Mouse (Mus musculus): ENCODE results near the gene Gm853.
"Not testable (repeated sequence)": the region's sequence is repeated elsewhere in the genome, so short reads cannot be mapped to it uniquely, and the experiment has no call there.

The Gm853 gene

DNA sequence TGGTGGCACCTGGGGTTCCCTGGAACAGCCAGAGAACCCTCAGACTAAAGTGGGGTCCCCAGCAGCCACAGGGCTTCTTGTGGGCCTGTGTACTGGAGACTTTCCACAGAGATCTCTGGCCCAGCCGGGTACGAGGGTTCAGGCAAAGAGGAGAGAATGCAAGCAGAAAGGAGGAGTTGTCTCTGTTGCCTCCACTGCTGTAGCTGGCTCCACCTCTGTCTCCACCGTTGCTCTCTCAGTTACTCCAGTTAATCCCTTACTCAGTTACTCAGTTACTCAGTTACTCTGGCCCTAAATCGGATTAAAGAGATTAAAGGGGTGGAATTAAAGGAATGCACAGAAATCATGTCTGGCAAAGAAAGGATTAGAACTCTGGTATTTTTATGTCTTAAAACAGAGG, at the start of gene Gm853:
Gene Gm853 (minus strand): TSS at position 223 of the 400 bp plus-strand sequence.
- no peak for DNase-seq (ENCODE audit: low spot score in 2 of 2)

DNA sequence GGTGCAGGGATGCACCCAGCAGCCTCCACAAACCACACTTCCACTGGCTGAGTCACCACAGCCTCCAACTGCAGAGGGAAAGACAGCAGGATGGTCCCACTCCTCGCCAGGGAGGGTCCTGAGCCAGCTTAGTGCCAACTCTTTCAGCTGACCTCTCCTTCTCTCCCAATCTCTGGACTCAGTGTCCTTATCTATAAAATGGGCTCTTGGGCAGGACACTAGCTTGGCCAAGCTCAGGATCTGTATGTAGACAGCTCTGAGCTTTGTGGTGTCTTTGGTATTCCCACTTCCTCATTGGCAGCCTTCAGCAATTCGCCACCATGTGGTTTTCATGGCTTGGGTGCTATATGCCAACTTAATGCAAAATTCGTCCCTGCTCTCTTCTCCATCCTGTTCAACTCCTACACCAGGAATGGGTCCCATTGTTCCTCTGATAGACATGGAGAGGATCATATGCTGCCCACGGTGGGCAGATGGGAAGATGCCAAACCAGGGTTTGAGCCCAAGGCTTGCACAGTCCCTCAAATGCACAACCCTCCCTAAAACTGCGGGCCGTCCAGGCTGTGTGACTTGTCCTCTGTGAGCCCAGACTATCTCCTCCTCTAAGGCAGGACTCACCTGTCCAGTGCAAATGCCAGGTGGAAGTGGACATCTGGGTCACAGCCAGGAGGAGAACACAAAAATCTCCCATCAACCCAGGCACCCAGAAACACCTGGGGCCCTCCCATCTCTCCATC, 48.6 kb upstream of the Gm853 start:
- no peak for DNase-seq (ENCODE audit: low spot score in 2 of 2)

DNA sequence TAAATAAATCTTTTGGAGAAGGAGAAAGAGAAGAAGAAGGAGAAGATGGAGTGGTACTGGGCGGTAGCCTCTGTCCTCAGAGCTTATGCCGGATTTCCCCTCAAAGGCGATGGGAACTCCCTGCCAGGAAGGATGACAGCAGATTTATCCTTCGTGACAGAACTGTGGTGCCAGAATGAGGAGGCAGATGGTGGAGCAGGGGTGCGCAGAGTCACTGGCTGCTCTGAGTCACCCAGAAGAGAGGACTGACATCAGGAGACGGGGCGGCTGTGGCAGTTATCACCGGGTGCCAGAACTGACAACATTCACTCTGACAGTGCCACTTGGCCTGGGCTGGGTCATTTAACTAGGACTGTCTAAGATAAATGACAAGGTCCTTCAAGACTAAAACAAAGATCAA, 47.9 kb upstream of the Gm853 start:
- peak; percentile 50 to 56 for DNase-seq (ENCODE audit: low spot score in 2 of 2)

DNA sequence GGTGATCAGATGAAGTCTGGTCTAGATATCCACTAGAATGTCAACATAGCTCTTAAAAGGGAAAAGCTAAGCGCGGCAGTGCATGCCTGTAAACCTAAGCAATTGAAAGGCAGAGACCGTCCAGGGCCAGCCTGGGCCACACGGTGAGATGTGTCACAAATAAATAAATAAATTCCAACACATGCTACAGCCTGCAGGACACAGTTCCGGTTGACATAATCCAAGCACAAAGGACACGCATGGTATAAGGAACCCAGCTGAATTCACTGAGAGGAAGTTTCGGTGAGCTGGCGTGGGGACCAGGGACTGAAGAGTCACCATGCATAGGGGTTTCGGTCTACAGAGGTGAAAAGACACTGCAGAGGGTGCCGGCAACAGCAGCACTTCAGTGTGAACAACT, 46.5 kb upstream of the Gm853 start:
- DNase-seq (ENCODE audit: low spot score in 2 of 2): no peak

DNA sequence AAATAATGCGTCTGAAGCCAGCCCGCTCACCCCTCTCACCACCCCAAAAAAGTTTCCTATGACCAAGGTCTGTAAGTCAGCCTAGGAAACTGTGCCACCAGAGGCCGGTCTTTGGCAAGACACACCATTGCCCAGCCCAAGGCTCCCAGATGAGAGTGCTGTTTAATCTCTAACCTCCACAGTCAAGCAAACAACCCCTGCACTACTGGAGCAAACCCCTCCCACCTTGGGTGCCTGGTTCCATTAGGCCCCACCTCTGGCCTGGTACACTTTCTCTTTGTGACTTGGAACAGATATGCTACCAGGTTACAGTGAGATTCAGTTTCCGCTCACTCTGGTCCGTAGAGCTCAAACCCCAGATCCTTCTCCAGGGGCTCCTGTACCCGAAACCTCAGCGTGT, 44.9 kb upstream of the Gm853 start:
- DNase-seq (ENCODE audit: low spot score in 2 of 2): no peak

DNA sequence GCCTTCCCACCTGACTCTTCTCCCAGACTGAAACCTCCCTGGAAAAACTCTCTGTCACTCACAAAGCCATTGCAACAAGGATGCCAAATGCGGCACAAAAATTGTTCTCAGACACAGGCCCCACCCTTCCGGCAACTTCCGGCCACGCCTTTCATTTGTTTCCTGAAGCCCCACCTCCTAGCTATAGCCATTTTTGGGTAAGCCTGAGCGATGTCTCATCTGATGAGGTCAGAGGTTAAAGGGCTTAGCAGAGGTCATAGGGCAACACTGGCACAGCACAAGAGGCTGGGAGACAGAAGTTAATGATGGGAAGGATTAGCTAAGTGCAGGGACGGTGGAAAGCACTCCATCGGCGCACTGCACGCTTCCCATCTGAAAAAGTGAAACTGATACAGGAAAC, 44.4 kb upstream of the Gm853 start:
- DNase-seq (ENCODE audit: low spot score in 2 of 2): no peak

DNA sequence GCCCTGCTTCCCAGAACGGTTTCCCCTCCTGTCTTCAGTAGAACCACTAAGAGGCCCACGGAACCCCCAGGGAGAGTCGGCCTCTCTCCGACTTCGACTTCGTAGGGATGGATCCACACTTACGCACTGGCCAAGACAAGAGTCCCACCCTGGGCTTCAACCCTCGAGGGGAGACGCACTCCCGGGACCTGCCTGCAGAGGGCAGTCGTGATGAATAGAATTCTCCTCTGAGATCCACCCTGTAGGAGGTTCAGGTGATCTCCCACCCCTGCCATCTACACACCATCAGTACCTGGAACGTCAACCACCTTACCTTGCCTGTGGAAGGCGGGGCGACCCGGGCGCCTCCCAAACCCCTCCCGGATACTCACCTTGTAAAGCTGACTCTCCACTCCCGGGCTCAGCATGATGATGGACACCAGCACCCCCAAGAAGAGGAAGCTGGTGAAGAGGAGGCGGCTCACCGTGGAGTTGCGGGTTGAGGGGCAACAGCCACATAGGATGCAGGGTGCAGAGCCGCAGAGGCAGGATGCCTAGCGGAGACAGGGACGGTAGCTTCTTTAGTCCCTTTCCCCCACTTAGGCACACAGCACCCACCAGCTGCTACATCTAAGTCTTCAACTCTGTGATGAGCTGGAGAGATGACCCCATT, 42.6 kb upstream of the Gm853 start:
- peak; percentile 48 to 65 for DNase-seq (ENCODE audit: low spot score in 2 of 2)

DNA sequence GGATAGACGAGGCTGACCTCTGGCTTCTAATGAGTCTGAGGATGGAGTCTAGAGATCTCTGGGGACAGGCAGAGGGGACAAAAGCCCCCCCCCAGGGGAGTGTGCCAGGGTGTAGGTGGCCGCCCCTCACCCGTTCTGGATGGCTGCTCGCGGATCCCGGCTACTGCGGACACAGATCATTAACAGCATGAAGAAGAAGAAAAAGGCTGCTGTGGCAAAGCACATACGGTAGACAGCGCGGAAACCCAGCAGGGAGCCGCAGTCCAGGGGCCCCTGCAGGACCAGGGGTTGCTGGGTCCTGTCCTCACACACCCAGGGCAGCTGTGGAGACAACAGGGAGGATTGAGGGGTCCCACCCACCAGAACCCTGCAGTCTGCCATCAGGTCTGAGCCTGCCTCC, 41.9 kb upstream of the Gm853 start:
- no peak for DNase-seq (ENCODE audit: low spot score in 2 of 2)

DNA sequence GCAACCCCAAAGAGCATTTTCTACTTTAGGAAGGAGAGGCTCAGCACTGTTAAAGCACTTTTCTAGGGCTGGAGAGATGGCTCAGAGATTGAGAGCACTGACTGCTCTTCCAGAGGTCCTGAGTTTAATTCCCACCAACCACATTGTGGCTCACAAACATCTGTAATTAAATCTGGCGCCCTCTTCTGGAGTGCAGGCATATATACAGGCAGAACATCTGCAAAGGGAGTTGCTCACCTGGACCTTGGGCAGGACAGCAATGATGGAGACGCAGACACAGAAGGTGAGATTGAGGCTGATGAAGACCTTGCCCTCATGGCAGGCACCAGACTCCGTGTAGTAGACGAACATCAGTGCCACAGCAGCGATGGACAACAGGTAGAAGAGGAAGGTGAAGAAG, 38.2 kb upstream of the Gm853 start:
- DNase-seq (ENCODE audit: low spot score in 2 of 2): no peak

DNA sequence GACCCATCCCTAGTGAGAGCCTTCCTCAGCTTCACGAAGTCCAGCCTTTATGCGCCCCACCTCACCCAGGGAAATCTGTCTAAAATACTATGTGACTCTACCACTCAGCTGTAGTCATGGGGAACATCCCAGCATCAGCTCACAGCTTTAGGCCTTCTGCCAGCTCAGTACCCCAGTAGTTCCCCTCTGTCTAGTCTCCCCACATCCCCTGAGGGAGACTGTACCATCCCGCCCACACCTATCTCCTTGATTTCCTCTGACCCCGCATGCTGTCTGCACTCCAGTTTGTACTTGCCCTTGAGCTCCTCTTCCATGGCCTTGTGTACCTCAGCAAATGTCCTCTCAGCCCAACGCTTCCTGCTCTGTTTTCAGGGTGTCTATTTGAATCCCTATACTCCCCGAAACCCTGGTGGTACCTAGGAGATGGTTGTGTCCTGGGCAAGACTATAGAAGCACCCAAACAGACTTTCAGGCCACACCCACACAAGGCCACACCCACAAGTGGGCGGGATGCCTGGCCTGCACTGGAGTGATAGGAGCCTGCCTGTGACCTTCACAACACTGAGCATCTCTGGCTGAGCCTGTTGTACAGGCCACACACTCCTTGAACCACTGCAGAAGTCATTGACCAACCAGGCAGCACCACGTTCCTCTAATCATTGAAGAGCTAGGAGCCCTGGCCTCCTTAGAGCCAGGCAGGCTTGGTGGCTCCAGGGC, 30.4 kb upstream of the Gm853 start:
- no peak for DNase-seq (ENCODE audit: low spot score in 2 of 2)

DNA sequence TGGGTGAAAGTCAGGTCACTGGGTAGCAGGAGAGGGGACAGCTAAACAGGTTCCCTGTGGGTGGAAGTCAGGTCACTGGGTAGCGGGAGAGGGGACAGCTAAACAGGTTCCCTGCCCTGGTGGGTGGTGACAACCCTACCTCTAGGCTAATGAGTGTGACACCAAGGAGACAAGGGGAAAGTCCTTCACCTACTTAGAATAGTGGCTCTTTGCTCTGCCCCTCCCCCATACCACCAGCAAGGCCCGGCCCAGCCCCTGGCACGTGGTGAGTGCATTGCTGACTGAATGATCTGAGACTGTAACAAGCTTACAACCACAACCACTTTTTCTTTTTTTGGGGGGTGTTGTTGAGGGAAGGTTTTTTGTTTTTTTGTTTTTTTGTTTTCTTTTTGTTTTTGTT, 29.6 kb upstream of the Gm853 start:
- no peak for DNase-seq (ENCODE audit: low spot score in 2 of 2)

DNA sequence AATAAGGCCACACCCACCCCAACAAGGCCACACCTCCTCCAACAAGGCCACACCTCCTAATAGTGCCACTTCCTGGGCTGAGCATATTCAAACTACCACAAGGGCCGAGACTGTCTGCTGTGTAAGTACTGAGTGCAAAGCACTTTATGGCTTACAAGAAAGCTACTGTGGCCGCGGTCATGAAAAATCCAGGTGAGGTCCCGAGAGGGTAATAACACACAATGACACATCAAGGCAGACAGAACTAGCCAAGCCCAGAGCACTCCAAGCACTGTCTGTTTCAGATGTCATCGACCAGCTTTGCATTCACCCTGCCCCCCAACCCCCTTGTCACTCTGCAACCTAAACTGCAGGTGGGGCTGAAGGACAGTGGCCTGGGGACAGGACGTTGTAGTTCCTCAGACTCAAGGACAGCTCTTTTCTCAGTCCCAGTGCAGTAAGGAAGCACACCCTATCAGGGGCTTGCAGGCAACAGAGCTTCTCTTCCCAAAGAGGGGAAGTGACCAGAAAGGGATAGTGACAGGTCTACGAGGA, 29.0 kb upstream of the Gm853 start:
- no peak for DNase-seq (ENCODE audit: low spot score in 2 of 2)

DNA sequence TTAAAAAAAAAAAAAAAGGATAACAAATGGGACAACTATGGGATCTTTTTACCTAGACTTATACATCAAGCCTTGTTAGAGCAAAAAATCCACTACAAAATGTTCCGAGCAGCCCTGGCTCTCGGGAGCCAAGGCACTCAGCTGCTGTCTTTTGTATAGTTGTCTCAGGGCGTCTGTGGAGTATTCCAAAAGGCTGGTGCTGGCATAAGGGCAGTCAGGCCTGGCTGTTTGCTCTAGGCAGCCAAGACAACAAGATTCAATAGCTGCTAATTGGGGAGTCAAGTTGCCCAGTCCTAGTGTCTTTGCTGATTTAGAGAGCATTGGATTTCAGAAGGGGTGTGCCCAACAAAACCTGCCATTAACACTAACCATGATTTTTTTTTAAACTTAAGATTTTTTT, 26.4 kb upstream of the Gm853 start:
- DNase-seq (ENCODE audit: low spot score in 2 of 2): no peak

DNA sequence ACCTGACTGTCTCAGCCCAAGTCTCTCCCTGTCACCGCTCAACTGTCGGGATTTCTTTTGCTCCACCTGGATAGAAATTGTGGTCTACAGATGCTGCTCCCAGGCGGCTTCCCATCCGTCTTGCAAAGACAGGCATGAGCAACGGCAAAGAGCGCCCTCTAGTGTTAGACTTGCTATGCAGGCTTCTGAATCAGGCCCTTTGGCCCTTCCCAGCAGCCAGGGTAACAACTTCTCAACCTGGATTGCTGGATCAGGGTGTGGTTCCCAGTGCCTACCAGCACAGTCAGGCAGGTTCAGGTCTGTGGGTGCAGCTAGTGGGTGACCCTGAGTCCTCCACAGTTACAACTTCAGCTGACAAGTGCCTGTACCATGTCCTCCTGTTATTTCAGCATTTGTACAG, 23.9 kb upstream of the Gm853 start:
- DNase-seq (ENCODE audit: low spot score in 2 of 2): peak in 1 of 2 experiments; percentile 64

DNA sequence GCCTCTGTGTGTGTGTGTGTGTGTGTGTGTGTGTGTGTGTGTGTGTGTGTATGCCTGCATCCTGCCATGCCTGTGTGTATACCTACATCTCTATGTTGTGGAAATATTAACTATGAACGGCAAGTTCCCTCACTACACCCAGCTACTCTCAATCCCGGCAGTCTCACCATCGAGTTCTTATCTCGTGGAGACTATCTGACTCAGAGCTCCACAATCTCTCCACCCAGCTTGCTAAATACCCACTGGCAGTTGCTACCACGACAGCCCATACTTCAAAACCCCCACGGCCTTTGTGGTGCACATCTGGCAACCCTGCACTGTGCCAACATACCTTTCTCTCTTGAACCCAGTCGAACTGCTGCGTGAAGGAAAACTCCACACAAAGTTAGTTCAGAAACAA, 22.5 kb upstream of the Gm853 start:
- no peak for DNase-seq (ENCODE audit: low spot score in 2 of 2)

DNA sequence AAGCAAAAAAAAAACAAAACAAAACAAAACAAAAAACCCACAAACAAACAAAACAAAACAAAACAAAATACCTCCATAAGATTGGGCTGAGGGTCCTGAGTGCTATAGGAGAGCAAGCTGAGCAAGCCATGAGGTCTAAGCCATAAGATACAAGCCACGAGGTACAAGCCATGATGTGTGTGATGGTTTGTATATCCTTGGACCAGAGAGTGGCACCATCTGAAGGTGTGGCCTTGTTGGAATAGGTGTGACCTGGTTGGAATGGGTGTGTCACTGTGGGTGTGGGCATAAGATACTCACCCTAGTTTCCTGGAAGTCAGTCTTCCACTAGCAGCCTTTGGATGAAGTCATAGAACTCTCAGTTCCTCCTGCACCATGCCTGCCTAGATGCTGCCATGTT, 21.4 kb upstream of the Gm853 start:
- DNase-seq (ENCODE audit: low spot score in 2 of 2): not testable (repeated sequence)

DNA sequence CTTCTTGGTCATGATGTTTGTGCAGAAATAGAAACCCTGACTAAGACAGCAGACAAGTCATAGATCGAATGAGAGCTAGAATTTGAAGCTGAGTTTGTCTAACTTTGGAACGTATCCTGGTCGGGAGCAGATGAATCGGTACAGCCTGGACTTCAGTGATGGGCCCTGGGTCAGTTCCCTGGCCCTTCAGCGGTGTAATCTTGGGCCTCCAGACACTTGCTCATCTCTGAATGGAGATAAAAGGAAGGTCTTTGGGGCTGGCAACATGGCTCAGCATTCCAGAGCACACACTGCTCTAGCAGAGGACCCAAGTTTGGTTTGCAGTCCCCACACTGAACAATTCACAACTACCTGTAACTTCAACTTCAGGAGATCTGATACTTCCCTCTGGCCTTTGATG, 20.8 kb upstream of the Gm853 start:
- DNase-seq (ENCODE audit: low spot score in 2 of 2): no peak

DNA sequence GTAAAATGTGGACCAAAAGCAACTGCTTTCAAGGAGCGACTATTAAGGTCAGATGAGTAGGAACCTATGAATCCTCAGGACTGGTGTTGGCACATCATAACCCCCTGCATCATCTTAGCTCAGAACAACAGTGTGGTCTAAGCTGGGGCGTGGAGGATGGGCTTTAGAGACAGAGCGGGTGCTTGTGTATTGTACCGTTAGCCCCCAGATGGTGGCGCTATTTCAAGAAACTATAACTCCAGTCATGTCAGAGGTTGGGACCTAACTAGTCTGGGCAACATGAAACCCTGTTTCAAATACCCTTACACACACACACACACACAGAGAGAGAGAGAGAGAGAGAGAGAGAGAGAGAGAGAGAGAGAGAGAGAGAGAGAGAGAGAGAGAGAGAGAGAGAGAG, 18.5 kb upstream of the Gm853 start:
- no peak for DNase-seq (ENCODE audit: low spot score in 2 of 2)

DNA sequence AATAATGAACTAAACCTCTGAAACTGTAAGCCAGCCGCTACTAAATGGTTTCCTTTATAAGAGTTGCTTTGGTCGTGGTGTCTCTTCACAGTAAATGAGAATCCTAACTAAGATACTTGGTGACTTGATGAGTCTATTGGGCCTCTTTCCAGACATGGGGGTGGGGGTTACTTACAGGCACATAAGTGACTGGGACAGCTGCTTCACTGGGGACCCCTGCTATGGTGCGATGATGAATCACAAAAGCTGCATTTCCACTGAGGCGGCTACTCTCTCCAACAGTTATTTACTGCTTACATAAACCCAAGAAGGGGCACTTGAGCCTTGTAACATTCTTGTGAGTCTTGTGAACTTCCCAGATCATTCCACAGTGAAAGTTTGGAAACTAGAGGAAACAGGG, 15.4 kb upstream of the Gm853 start:
- DNase-seq (ENCODE audit: low spot score in 2 of 2): no peak

DNA sequence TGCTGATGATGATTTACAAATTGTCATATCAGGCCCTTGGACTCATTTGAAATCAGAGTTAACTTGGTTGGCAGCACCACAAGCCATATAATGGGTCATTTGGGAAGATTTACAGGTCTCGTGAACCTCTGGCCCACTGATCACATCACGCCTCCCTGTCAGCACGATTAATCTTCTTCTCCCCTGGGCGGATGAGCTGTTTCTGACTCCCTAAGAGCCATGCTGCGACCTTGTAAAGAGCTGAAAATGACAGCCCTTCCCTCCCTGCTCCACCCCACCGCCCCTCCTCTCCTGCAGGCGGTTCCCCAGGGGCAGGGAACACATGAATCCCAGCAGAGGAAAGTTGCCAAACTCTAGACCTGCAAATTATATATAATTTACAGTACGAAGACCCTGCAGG, 14.2 kb upstream of the Gm853 start:
- no peak for DNase-seq (ENCODE audit: low spot score in 2 of 2)

DNA sequence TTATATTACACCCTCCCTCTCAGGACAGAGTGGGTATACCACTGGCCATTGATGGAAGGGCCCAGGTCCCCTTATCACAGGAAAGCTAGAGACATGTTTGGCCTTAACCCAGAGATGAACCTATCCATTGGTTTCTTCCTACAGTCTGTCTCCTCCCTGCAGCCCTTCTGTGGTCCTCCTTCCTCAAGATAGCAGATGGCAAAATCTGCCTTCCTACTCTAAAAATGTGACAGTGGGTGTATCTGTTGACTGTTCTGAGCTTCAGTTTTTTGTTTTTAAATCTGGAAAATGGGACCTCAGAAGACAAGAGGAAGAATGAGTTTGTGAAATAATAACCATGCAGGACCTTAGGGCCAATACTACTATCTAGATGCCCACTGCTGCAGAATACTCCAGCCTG, 1.9 kb upstream of the Gm853 start:
- DNase-seq (ENCODE audit: low spot score in 2 of 2): no peak

DNA sequence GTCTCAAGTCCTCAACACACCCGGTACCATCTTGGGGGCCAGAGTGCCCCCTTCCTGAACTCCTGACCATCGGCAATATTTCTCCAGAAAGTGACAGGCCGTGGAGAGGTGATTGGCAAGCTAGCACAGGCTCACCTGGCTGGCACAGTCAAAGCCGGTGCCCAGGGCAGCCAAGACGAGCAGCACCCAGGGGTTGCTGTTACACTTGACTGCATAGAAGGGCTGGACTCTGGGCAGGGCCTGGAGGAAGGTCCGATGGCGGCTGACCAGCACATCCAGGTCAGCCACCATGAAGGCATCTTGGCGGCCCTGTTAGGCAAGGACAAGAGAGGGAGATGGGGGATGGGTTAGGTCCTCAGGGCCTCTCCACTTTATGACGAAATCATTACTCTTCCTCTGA, 2.0 kb downstream of the Gm853 start:
- no peak for DNase-seq (ENCODE audit: low spot score in 2 of 2)

DNA sequence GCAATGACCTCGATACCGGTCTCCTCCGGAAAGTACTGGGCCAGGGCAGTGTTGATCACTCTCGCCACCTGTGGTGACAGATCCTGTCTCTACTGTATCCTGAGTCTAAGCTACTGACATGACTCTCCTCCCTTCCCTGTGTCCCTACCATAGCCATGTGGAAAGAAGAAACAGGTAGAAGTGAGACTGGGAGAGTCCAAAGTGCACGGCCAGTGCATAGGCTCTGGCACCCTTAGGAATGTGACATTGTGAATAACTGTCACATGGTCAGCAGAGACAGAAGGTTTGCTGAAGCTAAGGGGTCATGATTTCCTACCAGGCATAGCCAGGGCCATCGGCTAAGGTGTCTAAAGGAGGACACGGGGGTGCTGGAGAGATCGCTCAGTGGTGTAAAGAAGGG, 6.8 kb downstream of the Gm853 start:
- DNase-seq (ENCODE audit: low spot score in 2 of 2): no peak

All from frontal cortex, postnatal 14 days (tissue).